Mouse (Mus musculus): ENCODE measurements around the gene Flt3. TPM values are rescaled to one million over a fixed set of nuclear protein-coding genes. Genes with fewer than 3 reads are reported as not detected.

The Flt3 gene
- total RNA-seq, 1 experiment from 2014 or later: 112 TPM

- ATAC-seq (replicated peaks; ENCODE audit: low read depth, poor library complexity, severe bottlenecking): no peak
Observed at GRCm38 (mm10) chr5:147317321-147317720, 83.0 kb downstream of the Flt3 start.

- ATAC-seq (replicated peaks; ENCODE audit: low read depth, poor library complexity, severe bottlenecking): 0 out of 2 replicates have a peak, but pooled peaks have one; percentile 6
Observed at GRCm38 (mm10) chr5:147315432-147316075, 84.7 kb downstream of the Flt3 start.

GRCm38 (mm10) chr5:147314646-147315431, 85.5 kb downstream of the Flt3 start:
- peak; percentile 79 for ATAC-seq (replicated peaks; ENCODE audit: low read depth, poor library complexity, severe bottlenecking)

- ATAC-seq (replicated peaks; ENCODE audit: low read depth, poor library complexity, severe bottlenecking): no peak
Observed at GRCm38 (mm10) chr5:147312830-147313685, 87.2 kb downstream of the Flt3 start.

GRCm38 (mm10) chr5:147309786-147310185, 90.5 kb downstream of the Flt3 start:
- no peak for ATAC-seq (replicated peaks; ENCODE audit: low read depth, poor library complexity, severe bottlenecking)

- no peak for ATAC-seq (replicated peaks; ENCODE audit: low read depth, poor library complexity, severe bottlenecking)
Observed at GRCm38 (mm10) chr5:147308451-147308850, 91.8 kb downstream of the Flt3 start.

- ATAC-seq (replicated peaks; ENCODE audit: low read depth, poor library complexity, severe bottlenecking): no peak
Observed at GRCm38 (mm10) chr5:147307398-147307785, 92.9 kb downstream of the Flt3 start.

- ATAC-seq (replicated peaks; ENCODE audit: low read depth, poor library complexity, severe bottlenecking): peak; percentile 13; the same call in 1 of the 2 replicates
Observed at GRCm38 (mm10) chr5:147306638-147307397, 93.5 kb downstream of the Flt3 start, which contains the start of gene Cdx2. TSS of gene Cdx2 (minus strand) at chr5:147307270.

- ATAC-seq (replicated peaks; ENCODE audit: low read depth, poor library complexity, severe bottlenecking): 0 out of 2 replicates have a peak, but pooled peaks have one; percentile 12
Observed at GRCm38 (mm10) chr5:147305856-147306637, 94.2 kb downstream of the Flt3 start.

GRCm38 (mm10) chr5:147305166-147305565, 95.1 kb downstream of the Flt3 start:
- no peak for ATAC-seq (replicated peaks; ENCODE audit: low read depth, poor library complexity, severe bottlenecking)

- ATAC-seq (replicated peaks; ENCODE audit: low read depth, poor library complexity, severe bottlenecking): no peak
Observed at GRCm38 (mm10) chr5:147304276-147305155, 95.8 kb downstream of the Flt3 start.

- no peak for ATAC-seq (replicated peaks; ENCODE audit: low read depth, poor library complexity, severe bottlenecking)
Observed at GRCm38 (mm10) chr5:147302746-147303400, 97.4 kb downstream of the Flt3 start.

- no peak for ATAC-seq (replicated peaks; ENCODE audit: low read depth, poor library complexity, severe bottlenecking)
Observed at GRCm38 (mm10) chr5:147302141-147302540, 98.1 kb downstream of the Flt3 start.

- ATAC-seq (replicated peaks; ENCODE audit: low read depth, poor library complexity, severe bottlenecking): no peak
Observed at GRCm38 (mm10) chr5:147301781-147302070, 98.6 kb downstream of the Flt3 start.

GRCm38 (mm10) chr5:147300917-147301780, 99.1 kb downstream of the Flt3 start:
- no peak for ATAC-seq (replicated peaks; ENCODE audit: low read depth, poor library complexity, severe bottlenecking)

- no peak for ATAC-seq (replicated peaks; ENCODE audit: low read depth, poor library complexity, severe bottlenecking)
Observed at GRCm38 (mm10) chr5:147300001-147300363, 100.3 kb downstream of the Flt3 start.

All from common myeloid progenitor, adult 5-6 weeks (primary cell).